Mouse (Mus musculus): ENCODE results near the gene Lce1c. TPM values are rescaled to one million over a fixed set of nuclear protein-coding genes. Genes with fewer than 3 reads are reported as not detected.

Gene Lce1c
- polyA plus RNA-seq (2014; fragmentation: Illumina TruSeq; extraction: RNeasy Lipid Tissue Mini Kit (QIAGEN cat#74804); ENCODE audit: low read depth, low replicate concordance): not detected

GRCm38 (mm10) chr3:92678947-92679346, at the start of gene Lce1c:
TSS of gene Lce1c (plus strand) at chr3:92679247.

DNA sequence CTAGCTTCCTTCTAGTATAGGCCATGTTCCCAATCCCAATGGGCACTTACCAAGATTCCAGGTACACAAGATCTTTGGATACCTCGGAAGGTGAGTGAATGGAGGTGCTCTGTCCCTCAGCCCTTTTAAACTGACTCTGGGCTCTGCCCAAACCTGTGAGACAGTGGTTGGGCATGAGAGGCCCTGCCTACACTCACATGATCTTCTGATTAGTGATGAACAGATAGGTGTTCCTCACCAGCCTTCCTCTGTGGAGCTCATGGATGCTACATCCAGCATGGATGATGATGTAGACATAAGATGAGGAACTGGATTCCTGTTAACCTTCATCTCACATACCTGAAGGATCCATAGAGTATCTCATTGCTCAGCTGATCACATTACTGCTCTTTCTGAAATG, 30.8 kb upstream of the Lce1c start, which contains the start of gene Lce1a1:
Gene Lce1a1, minus strand, starts transcription at position 101 of the 400 bp plus-strand sequence.

GRCm38 (mm10) chr3:92656826-92657225, 22.2 kb upstream of the Lce1c start, which contains the start of gene Lce1b:
TSS of gene Lce1b (minus strand) at chr3:92656926.

GRCm38 (mm10) chr3:92670215-92670614, 8.8 kb upstream of the Lce1c start, which contains the start of gene Lce1a2:
TSS of gene Lce1a2 (minus strand) at chr3:92670315.

DNA sequence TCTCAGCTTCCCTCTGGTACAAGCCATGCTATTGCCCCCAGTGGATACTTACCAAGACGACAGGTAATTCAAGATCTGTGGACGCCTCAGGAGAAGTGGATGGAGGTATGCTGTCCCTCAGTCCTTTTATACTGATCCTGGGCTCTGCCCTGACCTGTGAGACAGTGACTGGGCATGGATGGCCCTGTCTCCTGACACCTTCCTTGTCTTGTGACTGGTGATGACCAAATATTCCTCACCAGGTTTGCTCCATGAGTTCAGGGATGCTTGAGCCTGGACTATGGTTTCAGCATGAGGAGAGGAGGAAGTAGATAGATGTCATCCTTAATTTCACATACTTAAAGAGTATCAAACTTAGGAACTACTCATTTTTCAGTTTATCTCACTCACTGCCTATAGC, 8.1 kb downstream of the Lce1c start, which contains the start of gene Lce1d:
Gene Lce1d, minus strand, starts transcription at position 101 of the 400 bp plus-strand sequence.

GRCm38 (mm10) chr3:92708974-92709373, 29.9 kb downstream of the Lce1c start, which contains the start of gene Lce1e:
TSS of gene Lce1e (minus strand) at chr3:92709074.

DNA sequence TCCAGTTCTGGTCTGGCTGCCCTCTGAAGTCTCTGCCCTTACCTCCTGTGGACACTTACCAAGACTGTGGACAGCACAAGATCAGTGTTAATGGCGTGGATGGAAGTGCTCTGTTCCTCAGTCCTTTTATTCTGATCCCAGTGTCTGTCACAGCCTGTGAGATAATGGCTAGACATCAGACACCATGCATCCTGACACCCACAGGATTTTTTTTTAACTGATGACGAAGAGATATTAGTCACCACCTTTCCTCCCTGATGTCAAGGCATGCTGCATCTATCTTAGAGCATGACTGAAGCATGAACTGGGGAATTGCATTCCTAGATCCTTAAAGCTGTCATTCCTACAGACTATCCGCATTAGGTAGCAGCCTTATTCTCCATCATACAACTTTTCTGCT, 41.2 kb downstream of the Lce1c start, which contains the start of gene Lce1f:
Gene Lce1f, minus strand, starts transcription at position 101 of the 400 bp plus-strand sequence.

Other genes starting within 250 kb of the Lce1c start
- gene Gm9774, start 249.8 kb upstream of the Lce1c start, polyA plus RNA-seq (2014; fragmentation: Illumina TruSeq; extraction: RNeasy Lipid Tissue Mini Kit (QIAGEN cat#74804); ENCODE audit: low read depth, low replicate concordance): 10.1 TPM
- gene Sprr2k, start 246.7 kb upstream of the Lce1c start, polyA plus RNA-seq (2014; fragmentation: Illumina TruSeq; extraction: RNeasy Lipid Tissue Mini Kit (QIAGEN cat#74804); ENCODE audit: low read depth, low replicate concordance): not detected
- gene Sprr1b, start 240.5 kb upstream of the Lce1c start, polyA plus RNA-seq (2014; fragmentation: Illumina TruSeq; extraction: RNeasy Lipid Tissue Mini Kit (QIAGEN cat#74804); ENCODE audit: low read depth, low replicate concordance): not detected
- not detected for gene Sprr3, start 220.5 kb upstream of the Lce1c start, polyA plus RNA-seq (2014; fragmentation: Illumina TruSeq; extraction: RNeasy Lipid Tissue Mini Kit (QIAGEN cat#74804); ENCODE audit: low read depth, low replicate concordance)
- not detected for gene Sprr1a, start 193.4 kb upstream of the Lce1c start, polyA plus RNA-seq (2014; fragmentation: Illumina TruSeq; extraction: RNeasy Lipid Tissue Mini Kit (QIAGEN cat#74804); ENCODE audit: low read depth, low replicate concordance)
- not detected for gene Sprr4, start 178.8 kb upstream of the Lce1c start, polyA plus RNA-seq (2014; fragmentation: Illumina TruSeq; extraction: RNeasy Lipid Tissue Mini Kit (QIAGEN cat#74804); ENCODE audit: low read depth, low replicate concordance)
- not detected for gene 2310046K23Rik, start 144.7 kb upstream of the Lce1c start, polyA plus RNA-seq (2014; fragmentation: Illumina TruSeq; extraction: RNeasy Lipid Tissue Mini Kit (QIAGEN cat#74804); ENCODE audit: low read depth, low replicate concordance)
- not detected for gene Ivl, start 105.5 kb upstream of the Lce1c start, polyA plus RNA-seq (2014; fragmentation: Illumina TruSeq; extraction: RNeasy Lipid Tissue Mini Kit (QIAGEN cat#74804); ENCODE audit: low read depth, low replicate concordance)
- gene Smcp, start 90.2 kb upstream of the Lce1c start, polyA plus RNA-seq (2014; fragmentation: Illumina TruSeq; extraction: RNeasy Lipid Tissue Mini Kit (QIAGEN cat#74804); ENCODE audit: low read depth, low replicate concordance): not detected
- not detected for gene 2210017I01Rik, start 71.8 kb upstream of the Lce1c start, polyA plus RNA-seq (2014; fragmentation: Illumina TruSeq; extraction: RNeasy Lipid Tissue Mini Kit (QIAGEN cat#74804); ENCODE audit: low read depth, low replicate concordance)
- not detected for gene Lce6a, start 57.6 kb upstream of the Lce1c start, polyA plus RNA-seq (2014; fragmentation: Illumina TruSeq; extraction: RNeasy Lipid Tissue Mini Kit (QIAGEN cat#74804); ENCODE audit: low read depth, low replicate concordance)
- not detected for gene Lce1a1, start 30.9 kb upstream of the Lce1c start, polyA plus RNA-seq (2014; fragmentation: Illumina TruSeq; extraction: RNeasy Lipid Tissue Mini Kit (QIAGEN cat#74804); ENCODE audit: low read depth, low replicate concordance)
- gene Lce1b, start 22.3 kb upstream of the Lce1c start, polyA plus RNA-seq (2014; fragmentation: Illumina TruSeq; extraction: RNeasy Lipid Tissue Mini Kit (QIAGEN cat#74804); ENCODE audit: low read depth, low replicate concordance): not detected
- gene Lce1a2, start 8.9 kb upstream of the Lce1c start, polyA plus RNA-seq (2014; fragmentation: Illumina TruSeq; extraction: RNeasy Lipid Tissue Mini Kit (QIAGEN cat#74804); ENCODE audit: low read depth, low replicate concordance): not detected
- not detected for gene Lce1d, start 8.0 kb downstream of the Lce1c start, polyA plus RNA-seq (2014; fragmentation: Illumina TruSeq; extraction: RNeasy Lipid Tissue Mini Kit (QIAGEN cat#74804); ENCODE audit: low read depth, low replicate concordance)
- not detected for gene Lce1e, start 29.8 kb downstream of the Lce1c start, polyA plus RNA-seq (2014; fragmentation: Illumina TruSeq; extraction: RNeasy Lipid Tissue Mini Kit (QIAGEN cat#74804); ENCODE audit: low read depth, low replicate concordance)
- not detected for gene Lce1f, start 41.1 kb downstream of the Lce1c start, polyA plus RNA-seq (2014; fragmentation: Illumina TruSeq; extraction: RNeasy Lipid Tissue Mini Kit (QIAGEN cat#74804); ENCODE audit: low read depth, low replicate concordance)
- gene Gm38119, start 59.8 kb downstream of the Lce1c start, polyA plus RNA-seq (2014; fragmentation: Illumina TruSeq; extraction: RNeasy Lipid Tissue Mini Kit (QIAGEN cat#74804); ENCODE audit: low read depth, low replicate concordance): not detected
- not detected for gene Lce1g, start 73.1 kb downstream of the Lce1c start, polyA plus RNA-seq (2014; fragmentation: Illumina TruSeq; extraction: RNeasy Lipid Tissue Mini Kit (QIAGEN cat#74804); ENCODE audit: low read depth, low replicate concordance)
- not detected for gene Lce1h, start 85.8 kb downstream of the Lce1c start, polyA plus RNA-seq (2014; fragmentation: Illumina TruSeq; extraction: RNeasy Lipid Tissue Mini Kit (QIAGEN cat#74804); ENCODE audit: low read depth, low replicate concordance)
- gene Lce1i, start 99.7 kb downstream of the Lce1c start, polyA plus RNA-seq (2014; fragmentation: Illumina TruSeq; extraction: RNeasy Lipid Tissue Mini Kit (QIAGEN cat#74804); ENCODE audit: low read depth, low replicate concordance): not detected
- gene Lce1j, start 111.3 kb downstream of the Lce1c start, polyA plus RNA-seq (2014; fragmentation: Illumina TruSeq; extraction: RNeasy Lipid Tissue Mini Kit (QIAGEN cat#74804); ENCODE audit: low read depth, low replicate concordance): not detected
- gene Lce1k, start 128.6 kb downstream of the Lce1c start, polyA plus RNA-seq (2014; fragmentation: Illumina TruSeq; extraction: RNeasy Lipid Tissue Mini Kit (QIAGEN cat#74804); ENCODE audit: low read depth, low replicate concordance): not detected
- gene Kprp, start 148.0 kb downstream of the Lce1c start, polyA plus RNA-seq (2014; fragmentation: Illumina TruSeq; extraction: RNeasy Lipid Tissue Mini Kit (QIAGEN cat#74804); ENCODE audit: low read depth, low replicate concordance): not detected
- gene Lce1l, start 172.0 kb downstream of the Lce1c start, polyA plus RNA-seq (2014; fragmentation: Illumina TruSeq; extraction: RNeasy Lipid Tissue Mini Kit (QIAGEN cat#74804); ENCODE audit: low read depth, low replicate concordance): not detected
- gene 2310050C09Rik, start 191.0 kb downstream of the Lce1c start, polyA plus RNA-seq (2014; fragmentation: Illumina TruSeq; extraction: RNeasy Lipid Tissue Mini Kit (QIAGEN cat#74804); ENCODE audit: low read depth, low replicate concordance): not detected
- gene Lce3a, start 247.0 kb downstream of the Lce1c start, polyA plus RNA-seq (2014; fragmentation: Illumina TruSeq; extraction: RNeasy Lipid Tissue Mini Kit (QIAGEN cat#74804); ENCODE audit: low read depth, low replicate concordance): not detected

Measured in adrenal gland, adult 10 weeks (tissue).